ENCODE assay signal across 24 mouse cellular contexts in the genomic region with DNA sequence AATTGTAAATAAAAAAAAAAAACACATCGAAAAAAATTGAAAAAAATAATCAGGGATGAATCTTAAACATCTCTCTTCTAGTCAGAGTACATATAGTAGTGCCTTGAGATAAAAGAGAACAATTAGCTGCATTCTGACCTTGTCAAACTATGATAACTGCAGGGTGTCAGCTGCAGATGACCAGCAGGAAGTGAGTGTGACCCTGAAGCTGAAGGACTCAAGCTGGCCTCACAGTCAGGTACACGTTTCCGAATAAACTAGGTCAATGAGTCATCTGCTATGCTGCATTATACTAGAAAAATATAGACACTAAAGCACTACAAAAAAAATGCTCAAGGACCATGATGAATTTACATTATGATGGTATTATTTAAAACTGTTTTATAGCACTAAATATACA. TPM values are rescaled to one million over a fixed set of nuclear protein-coding genes. Genes with fewer than 3 reads are reported as not detected.
DNase-seq lines count a peak whose midpoint lies in the region; ATAC-seq lines count a peak whose summit lies in the region.
"Had no signal": no experiment of that assay in that cellular context is flagged by ENCODE, and none has a peak within 500 bp of the region (broad histone marks: within the 10 kb centered on the region; RNA-seq: fewer than 3 reads in every experiment).

No protein-coding gene starts in this region.

- ATAC-seq in granulocyte monocyte progenitor cell, adult 5-6 weeks (replicated peaks; ENCODE audit: poor library complexity, severe bottlenecking): no peak
- ATAC-seq: forebrain, embryonic 15.5 days; intestine, postnatal 0 days; liver, embryonic 12.5 days; liver, postnatal 0 days; midbrain, embryonic 13.5 days; Patski had no signal

- peak; percentile 70 for DNase-seq in adrenal gland, adult 2 months
- no peak for DNase-seq in adrenal gland, postnatal 4 days (ENCODE audit: low spot score in 2 of 2)
- DNase-seq in adrenal gland, postnatal 25 days: peak; percentile 3
- DNase-seq in cerebellum, adult 18-20 months: peak; percentile 28 to 35
- peak; percentile 4 to 7 for DNase-seq in cerebellum, postnatal 14 days
- no peak for DNase-seq in frontal cortex, postnatal 25 days (ENCODE audit: low spot score in 2 of 2)
- no peak for DNase-seq in urinary bladder, postnatal 10 days (ENCODE audit: low spot score)
- DNase-seq: gastrocnemius, adult 2 months; gastrocnemius, postnatal 36 days; heart, postnatal 10 days; kidney, postnatal 36 days; layer of hippocampus, postnatal 36 days; left cerebral cortex, postnatal 4 days; liver, postnatal 0 days; lung, postnatal 36 days; thymus, postnatal 14 days had no signal

RNA-seq across cellular contexts. Expression of a gene that starts 45.6 kb away (rescaled TPM):
- total RNA-seq in adrenal gland, adult 2 months (2021): 1 to 10 TPM; 3.8 to 4.4 TPM
- 2.3 and 4.0 TPM in 2 replicates for polyA plus RNA-seq in adrenal gland, adult 2 months (2012; rRNA removed)
- total RNA-seq in adrenal gland, postnatal 4 days (2021): 10 to 100 TPM; 10.2 to 12.9 TPM
- total RNA-seq in adrenal gland, postnatal 25 days (2021): 4.3 and 9.1 TPM in 2 replicates
- total RNA-seq in granulocyte monocyte progenitor cell, adult 5-6 weeks (2014; fragmentation: Nextera tagmentation): 0.19 TPM in 1 of 2 replicates, not detected in the other
- total RNA-seq in granulocyte monocyte progenitor cell, adult 5-6 weeks (2017): 0.77 and 1.1 TPM in 2 replicates
- total RNA-seq: monocyte, adult 5-6 weeks had no signal
- polyA plus RNA-seq: G1E, Patski had no signal

Comparison
In these comparisons a context has a peak if more than half of its experiments do, and no peak if none do; other contexts are left out.
1. DNase-seq: peak in adrenal gland, adult 2 months (single experiment), adrenal gland, postnatal 25 days (single experiment), cerebellum, adult 18-20 months (2 of 2) and cerebellum, postnatal 14 days (2 of 2); none in adrenal gland, postnatal 4 days (0 of 2), frontal cortex, postnatal 25 days (0 of 2) and urinary bladder, postnatal 10 days (single experiment).